Mouse (Mus musculus) testis, adult 2 months (tissue): Measurements from ENCODE around the gene Ints7.

Source experiments
- CTCF ChIP-seq: fragments of 200-500 bp; IDR thresholded peaks from 2 replicates; pipeline ENCODE4 v1.5.1; 2012; ENCODE audit warnings: low read depth, mild to moderate bottlenecking, inconsistent platforms, low read length, moderate library complexity; ENCODE audit not compliant: control insufficient read depth, insufficient read depth, insufficient replicate concordance
- POLR2A ChIP-seq: fragments of 200-500 bp; IDR thresholded peaks from 2 replicates; pipeline ENCODE4 v1.6.1; 2012; ENCODE audit warnings: low read depth, mild to moderate bottlenecking, inconsistent platforms, low read length, moderate library complexity; ENCODE audit not compliant: control insufficient read depth

- TF ChIP-seq POLR2A = no peak
- TF ChIP-seq CTCF = no peak
These were observed 35.1 kb upstream of the Ints7 start for GRCm38 (mm10) chr1:191540300-191540699.
